Mouse (Mus musculus): ENCODE results near the gene Phc3. TPM values are rescaled to one million over a fixed set of nuclear protein-coding genes. Genes with fewer than 3 reads are reported as not detected.
"Not testable (repeated sequence)": the region's sequence is repeated elsewhere in the genome, so short reads cannot be mapped to it uniquely, and the experiment has no call there.

Gene Phc3
- polyA plus RNA-seq, 1 experiment: 4.6 TPM

- TF ChIP-seq MAX (IDR thresholded peaks at IDR 0.05): no peak
- no peak for TF ChIP-seq CEBPB (IDR thresholded peaks at IDR 0.05; ENCODE audit: low read depth)
- TF ChIP-seq USF1 (IDR thresholded peaks at IDR 0.05; ENCODE audit: low read depth): no peak
- no peak for TF ChIP-seq CTCF (IDR thresholded peaks at IDR 0.05; ENCODE audit: control insufficient read depth, insufficient read depth, insufficient read length)
- TF ChIP-seq FOSL1 (IDR thresholded peaks at IDR 0.05; ENCODE audit: insufficient read depth, low read length, poor library complexity, severe bottlenecking): no peak
- TF ChIP-seq MYOD1 (IDR thresholded peaks at IDR 0.05; ENCODE audit: control insufficient read depth, insufficient read length, low read depth): no peak
- TF ChIP-seq MYOG (IDR thresholded peaks at IDR 0.05; ENCODE audit: control insufficient read depth, extremely low read depth, insufficient read length): no peak
These were observed 105.3 kb downstream of the Phc3 start for GRCm38 (mm10) chr3:30863712-30864435.

DNA sequence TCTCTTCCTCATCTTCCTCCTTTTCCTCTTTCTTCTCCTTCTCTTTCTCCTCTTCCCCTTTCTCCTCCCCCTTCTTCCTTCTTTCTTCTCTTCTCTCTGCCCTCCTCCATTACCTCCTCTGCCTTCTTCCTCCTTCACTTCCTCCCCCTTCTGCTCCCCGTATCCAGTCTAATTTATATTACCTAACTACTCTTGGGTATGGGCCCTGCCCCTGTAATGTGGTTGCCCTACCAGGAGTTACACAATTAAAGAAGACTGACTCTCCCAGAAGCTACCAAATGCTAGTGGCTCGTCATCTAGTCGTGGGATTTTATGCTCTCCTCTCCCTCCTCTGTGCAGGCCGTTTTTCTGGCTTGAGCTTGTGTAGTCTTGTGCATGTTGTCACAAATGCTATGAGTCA, 108.5 kb downstream of the Phc3 start:
- Histone ChIP-seq H3K36me3 (ENCODE audit: control insufficient read depth, insufficient read depth) (no peaks in the 10 kb centered on the region), H3K4me3 (ENCODE audit: insufficient read depth, poor library complexity, severe bottlenecking) (no peak overlapping the region), H3K27me3 (ENCODE audit: control insufficient read depth, insufficient read depth, insufficient read length) (peaks cover 7% of the 10 kb centered on the region), H3K79me2 (ENCODE audit: control insufficient read depth, insufficient read depth) (no peaks in the 10 kb centered on the region), H3ac (ENCODE audit: control insufficient read depth, insufficient read length, low read depth) (no peak overlapping the region), H3K79me3 (ENCODE audit: low read depth) (no peaks in the 10 kb centered on the region)
- TF ChIP-seq FOSL1 (IDR thresholded peaks at IDR 0.05; ENCODE audit: insufficient read depth, low read length, poor library complexity, severe bottlenecking) (no peak), CEBPB (IDR thresholded peaks at IDR 0.05; ENCODE audit: low read depth) (no peak), USF1 (IDR thresholded peaks at IDR 0.05; ENCODE audit: low read depth) (no peak), CTCF (IDR thresholded peaks at IDR 0.05; ENCODE audit: control insufficient read depth, insufficient read depth, insufficient read length) (no peak), MYOD1 (IDR thresholded peaks at IDR 0.05; ENCODE audit: control insufficient read depth, insufficient read length, low read depth) (no peak), MAX (IDR thresholded peaks at IDR 0.05) (no peak), MYOG (IDR thresholded peaks at IDR 0.05; ENCODE audit: control insufficient read depth, extremely low read depth, insufficient read length) (no peak)

More at GRCm38 (mm10) chr3:30863712-30864435, 105.3 kb downstream of the Phc3 start:
- no peak overlapping the region for H3K4me3 ChIP-seq (ENCODE audit: insufficient read depth, poor library complexity, severe bottlenecking)
- no peaks in the 10 kb centered on the region for H3K79me2 ChIP-seq (ENCODE audit: control insufficient read depth, insufficient read depth)
- no peak overlapping the region for H3ac ChIP-seq (ENCODE audit: control insufficient read depth, insufficient read length, low read depth)
- no peaks in the 10 kb centered on the region for H3K79me3 ChIP-seq (ENCODE audit: low read depth)
- H3K27me3 ChIP-seq (ENCODE audit: control insufficient read depth, insufficient read depth, insufficient read length): no peaks in the 10 kb centered on the region
- no peaks in the 10 kb centered on the region for H3K36me3 ChIP-seq (ENCODE audit: control insufficient read depth, insufficient read depth)

GRCm38 (mm10) chr3:30859599-30859998, 109.6 kb downstream of the Phc3 start:
- not testable (repeated sequence) for H3K27me3 ChIP-seq (ENCODE audit: control insufficient read depth, insufficient read depth, insufficient read length); H3K36me3 ChIP-seq (ENCODE audit: control insufficient read depth, insufficient read depth); H3K79me2 ChIP-seq (ENCODE audit: control insufficient read depth, insufficient read depth); H3ac ChIP-seq (ENCODE audit: control insufficient read depth, insufficient read length, low read depth); H3K4me3 ChIP-seq (ENCODE audit: insufficient read depth, poor library complexity, severe bottlenecking); H3K79me3 ChIP-seq (ENCODE audit: low read depth)

GRCm38 (mm10) chr3:30855604-30856458, 113.4 kb downstream of the Phc3 start, which contains the start of gene Gpr160:
TSS of gene Gpr160 (plus strand) at chr3:30855950.
- Histone ChIP-seq H3K27me3 (ENCODE audit: control insufficient read depth, insufficient read depth, insufficient read length) (peaks cover 30% of the 10 kb centered on the region), H3K4me3 (ENCODE audit: insufficient read depth, poor library complexity, severe bottlenecking) (no peak within 1 kb of the TSS), H3ac (ENCODE audit: control insufficient read depth, insufficient read length, low read depth) (no peak within 1 kb of the TSS), H3K36me3 (ENCODE audit: control insufficient read depth, insufficient read depth) (no peaks in the 10 kb centered on the region), H3K79me2 (ENCODE audit: control insufficient read depth, insufficient read depth) (no peaks in the 10 kb centered on the region), H3K79me3 (ENCODE audit: low read depth) (no peaks in the 10 kb centered on the region)
- no peak for TF ChIP-seq USF1 (IDR thresholded peaks at IDR 0.05; ENCODE audit: low read depth)
- TF ChIP-seq MYOD1 (IDR thresholded peaks at IDR 0.05; ENCODE audit: control insufficient read depth, insufficient read length, low read depth): no peak
- no peak for TF ChIP-seq MYOG (IDR thresholded peaks at IDR 0.05; ENCODE audit: control insufficient read depth, extremely low read depth, insufficient read length)
- peak; percentile 30 for TF ChIP-seq CTCF (IDR thresholded peaks at IDR 0.05; ENCODE audit: control insufficient read depth, insufficient read depth, insufficient read length)

DNA sequence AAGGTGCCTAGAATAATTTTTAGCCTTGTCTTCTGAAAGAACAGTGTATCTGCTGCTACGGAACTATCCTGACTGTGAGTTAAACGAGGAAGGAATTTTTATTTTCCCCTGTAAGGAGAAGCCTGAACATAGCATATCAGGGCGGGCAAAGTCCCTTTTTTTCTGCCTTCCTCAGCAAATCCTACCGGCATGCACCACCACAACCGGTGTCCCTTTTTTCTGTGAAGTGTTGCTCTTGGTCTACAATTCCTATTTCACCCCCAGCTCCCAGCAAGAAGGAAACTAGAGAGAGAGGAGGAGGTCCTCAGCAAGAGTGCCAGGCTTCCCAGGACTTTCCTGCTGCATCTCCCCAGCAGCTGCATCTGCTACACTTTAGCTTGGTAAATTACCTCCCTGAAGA, 115.6 kb downstream of the Phc3 start:
- Histone ChIP-seq H3ac (ENCODE audit: control insufficient read depth, insufficient read length, low read depth) (no peak overlapping the region), H3K79me3 (ENCODE audit: low read depth) (no peaks in the 10 kb centered on the region), H3K27me3 (ENCODE audit: control insufficient read depth, insufficient read depth, insufficient read length) (peaks cover 40% of the 10 kb centered on the region), H3K4me3 (ENCODE audit: insufficient read depth, poor library complexity, severe bottlenecking) (no peak overlapping the region), H3K36me3 (ENCODE audit: control insufficient read depth, insufficient read depth) (no peaks in the 10 kb centered on the region), H3K79me2 (ENCODE audit: control insufficient read depth, insufficient read depth) (no peaks in the 10 kb centered on the region)
- TF ChIP-seq CTCF (IDR thresholded peaks at IDR 0.05; ENCODE audit: control insufficient read depth, insufficient read depth, insufficient read length) (no peak), FOSL1 (IDR thresholded peaks at IDR 0.05; ENCODE audit: insufficient read depth, low read length, poor library complexity, severe bottlenecking) (no peak), MAX (IDR thresholded peaks at IDR 0.05) (no peak), MYOD1 (IDR thresholded peaks at IDR 0.05; ENCODE audit: control insufficient read depth, insufficient read length, low read depth) (no peak), MYOG (IDR thresholded peaks at IDR 0.05; ENCODE audit: control insufficient read depth, extremely low read depth, insufficient read length) (no peak), USF1 (IDR thresholded peaks at IDR 0.05; ENCODE audit: low read depth) (no peak), CEBPB (IDR thresholded peaks at IDR 0.05; ENCODE audit: low read depth) (no peak)

Data from C2C12 (cell line).